Mouse (Mus musculus): ENCODE measurements at regions not wholly inside any gene's neighbourhood (a gene's known extent, or its start where the extent isn't known, plus 50 kb on each side); places are given as distances from the start of the nearest gene placed in this dataset.

- Histone ChIP-seq H3K4me1 (ENCODE audit: control insufficient read depth, insufficient read depth, low read length) (peaks cover 6% of the 10 kb centered on the region), H3K4me3 (ENCODE audit: control insufficient read depth, low read depth, low read length) (no peak overlapping the region), H3K36me3 (ENCODE audit: control insufficient read depth, insufficient read depth, low read length) (no peaks in the 10 kb centered on the region), H3K27me3 (ENCODE audit: control insufficient read depth, insufficient read depth, low read length) (no peaks in the 10 kb centered on the region), H3K27ac (ENCODE audit: control insufficient read depth, insufficient read depth, low read depth, low read length) (no peak overlapping the region)
- TF ChIP-seq POLR2A (IDR thresholded peaks at IDR 0.05; ENCODE audit: control insufficient read depth, low read depth, low read length) = no peak
- TF ChIP-seq CTCF (IDR thresholded peaks at IDR 0.05; ENCODE audit: control insufficient read depth, insufficient read depth, insufficient replicate concordance, low read depth, low read length) = no peak
Measured at GRCm38 (mm10) chr5:102123285-102123684, 53.6 kb upstream of the Wdfy3 start.

GRCm38 (mm10) chr5:102126737-102127136 is 57.0 kb upstream of the Wdfy3 start:
- TF ChIP-seq CTCF (IDR thresholded peaks at IDR 0.05; ENCODE audit: control insufficient read depth, insufficient read depth, insufficient replicate concordance, low read depth, low read length) (peak; percentile 84), POLR2A (IDR thresholded peaks at IDR 0.05; ENCODE audit: control insufficient read depth, low read depth, low read length) (no peak)
- no peaks in the 10 kb centered on the region for H3K27me3 ChIP-seq (ENCODE audit: control insufficient read depth, insufficient read depth, low read length)
- H3K4me1 ChIP-seq (ENCODE audit: control insufficient read depth, insufficient read depth, low read length) = peaks cover 6% of the 10 kb centered on the region
- no peak overlapping the region for H3K4me3 ChIP-seq (ENCODE audit: control insufficient read depth, low read depth, low read length)
- H3K27ac ChIP-seq (ENCODE audit: control insufficient read depth, insufficient read depth, low read depth, low read length) = no peak overlapping the region
- H3K36me3 ChIP-seq (ENCODE audit: control insufficient read depth, insufficient read depth, low read length) = no peaks in the 10 kb centered on the region

GRCm38 (mm10) chr5:102147991-102148390 is 78.3 kb upstream of the Wdfy3 start:
- Histone ChIP-seq H3K36me3 (ENCODE audit: control insufficient read depth, insufficient read depth, low read length) (no peaks in the 10 kb centered on the region), H3K27ac (ENCODE audit: control insufficient read depth, insufficient read depth, low read depth, low read length) (no peak overlapping the region), H3K27me3 (ENCODE audit: control insufficient read depth, insufficient read depth, low read length) (no peaks in the 10 kb centered on the region), H3K4me3 (ENCODE audit: control insufficient read depth, low read depth, low read length) (no peak overlapping the region), H3K4me1 (ENCODE audit: control insufficient read depth, insufficient read depth, low read length) (no peaks in the 10 kb centered on the region)
- TF ChIP-seq CTCF (IDR thresholded peaks at IDR 0.05; ENCODE audit: control insufficient read depth, insufficient read depth, insufficient replicate concordance, low read depth, low read length) = no peak
- no peak for TF ChIP-seq POLR2A (IDR thresholded peaks at IDR 0.05; ENCODE audit: control insufficient read depth, low read depth, low read length)

- H3K27ac ChIP-seq (ENCODE audit: control insufficient read depth, insufficient read depth, low read depth, low read length) = no peak overlapping the region
- TF ChIP-seq CTCF (IDR thresholded peaks at IDR 0.05; ENCODE audit: control insufficient read depth, insufficient read depth, insufficient replicate concordance, low read depth, low read length) = peak; percentile 52; the same call in 1 of the 2 replicates
- no peak for TF ChIP-seq POLR2A (IDR thresholded peaks at IDR 0.05; ENCODE audit: control insufficient read depth, low read depth, low read length)
Measured at GRCm38 (mm10) chr5:102149481-102150129, 79.9 kb upstream of the Wdfy3 start.

GRCm38 (mm10) chr5:102159621-102160020 is 89.9 kb upstream of the Wdfy3 start:
- no peak overlapping the region for H3K4me3 ChIP-seq (ENCODE audit: control insufficient read depth, low read depth, low read length)
- TF ChIP-seq CTCF (IDR thresholded peaks at IDR 0.05; ENCODE audit: control insufficient read depth, insufficient read depth, insufficient replicate concordance, low read depth, low read length) (no peak), POLR2A (IDR thresholded peaks at IDR 0.05; ENCODE audit: control insufficient read depth, low read depth, low read length) (no peak)
- no peak overlapping the region for H3K27ac ChIP-seq (ENCODE audit: control insufficient read depth, insufficient read depth, low read depth, low read length)
- no peaks in the 10 kb centered on the region for H3K27me3 ChIP-seq (ENCODE audit: control insufficient read depth, insufficient read depth, low read length)
- H3K4me1 ChIP-seq (ENCODE audit: control insufficient read depth, insufficient read depth, low read length) = no peaks in the 10 kb centered on the region
- H3K36me3 ChIP-seq (ENCODE audit: control insufficient read depth, insufficient read depth, low read length) = no peaks in the 10 kb centered on the region

More at GRCm38 (mm10) chr5:102149481-102150129, 79.9 kb upstream of the Wdfy3 start:
- H3K4me1 ChIP-seq (ENCODE audit: control insufficient read depth, insufficient read depth, low read length) = no peaks in the 10 kb centered on the region
- no peaks in the 10 kb centered on the region for H3K27me3 ChIP-seq (ENCODE audit: control insufficient read depth, insufficient read depth, low read length)
- H3K36me3 ChIP-seq (ENCODE audit: control insufficient read depth, insufficient read depth, low read length) = no peaks in the 10 kb centered on the region
- no peak overlapping the region for H3K4me3 ChIP-seq (ENCODE audit: control insufficient read depth, low read depth, low read length)

DNA sequence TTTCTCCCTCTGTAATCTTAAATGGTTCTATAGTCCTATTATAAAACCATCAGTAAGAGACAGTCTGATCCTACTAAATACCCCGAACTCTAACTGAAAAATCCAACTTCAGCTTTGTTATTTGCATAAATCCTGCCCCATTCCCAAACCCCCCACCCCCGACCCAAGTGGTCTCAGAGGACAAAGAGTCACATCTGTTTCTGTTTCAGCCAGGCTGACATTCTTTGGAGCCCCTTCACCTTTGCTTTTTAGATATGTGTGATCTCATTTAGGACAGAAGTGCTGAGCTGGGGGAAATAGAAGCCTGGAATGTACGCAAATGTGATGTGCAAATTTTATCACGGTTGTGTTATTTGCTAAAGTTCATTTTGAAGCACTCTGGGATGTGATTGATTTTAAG is 98.3 kb upstream of the Wdfy3 start:
- no peaks in the 10 kb centered on the region for H3K4me1 ChIP-seq (ENCODE audit: control insufficient read depth, insufficient read depth, low read length)
- H3K27ac ChIP-seq (ENCODE audit: control insufficient read depth, insufficient read depth, low read depth, low read length) = no peak overlapping the region
- H3K36me3 ChIP-seq (ENCODE audit: control insufficient read depth, insufficient read depth, low read length) = no peaks in the 10 kb centered on the region
- TF ChIP-seq POLR2A (IDR thresholded peaks at IDR 0.05; ENCODE audit: control insufficient read depth, low read depth, low read length) (no peak), CTCF (IDR thresholded peaks at IDR 0.05; ENCODE audit: control insufficient read depth, insufficient read depth, insufficient replicate concordance, low read depth, low read length) (no peak)
- no peaks in the 10 kb centered on the region for H3K27me3 ChIP-seq (ENCODE audit: control insufficient read depth, insufficient read depth, low read length)
- no peak overlapping the region for H3K4me3 ChIP-seq (ENCODE audit: control insufficient read depth, low read depth, low read length)

DNA sequence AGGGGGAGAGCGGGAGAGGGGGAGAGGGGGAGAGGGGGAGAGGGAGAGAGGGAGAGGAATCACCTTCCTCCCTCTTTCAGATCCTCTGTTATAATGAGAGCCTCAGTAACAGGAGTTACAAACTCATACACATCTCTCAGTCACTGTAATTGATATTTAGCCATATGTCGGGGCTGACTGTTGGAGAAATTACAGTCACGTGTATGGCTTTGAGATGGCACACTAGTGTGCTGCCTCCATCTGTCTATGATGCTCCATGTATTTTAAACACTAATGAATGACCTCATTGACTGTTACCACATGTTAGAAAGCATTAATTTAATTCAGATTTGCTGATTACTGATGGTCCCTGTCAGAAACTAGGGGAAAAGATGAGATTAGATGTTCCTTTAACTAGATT is 102.1 kb upstream of the Wdfy3 start:
- no peak overlapping the region for H3K4me3 ChIP-seq (ENCODE audit: control insufficient read depth, low read depth, low read length)
- no peaks in the 10 kb centered on the region for H3K4me1 ChIP-seq (ENCODE audit: control insufficient read depth, insufficient read depth, low read length)
- H3K27me3 ChIP-seq (ENCODE audit: control insufficient read depth, insufficient read depth, low read length) = no peaks in the 10 kb centered on the region
- H3K27ac ChIP-seq (ENCODE audit: control insufficient read depth, insufficient read depth, low read depth, low read length) = no peak overlapping the region
- no peak for TF ChIP-seq POLR2A (IDR thresholded peaks at IDR 0.05; ENCODE audit: control insufficient read depth, low read depth, low read length)
- no peak for TF ChIP-seq CTCF (IDR thresholded peaks at IDR 0.05; ENCODE audit: control insufficient read depth, insufficient read depth, insufficient replicate concordance, low read depth, low read length)
- H3K36me3 ChIP-seq (ENCODE audit: control insufficient read depth, insufficient read depth, low read length) = no peaks in the 10 kb centered on the region

Data from testis, adult 2 months (tissue).